Mouse (Mus musculus) heart, postnatal 25 days (tissue): Measurements from ENCODE around the gene Iqsec1. TPM values are rescaled to one million over a fixed set of nuclear protein-coding genes. Genes with fewer than 3 reads are reported as not detected.
"Not testable (repeated sequence)": the region's sequence is repeated elsewhere in the genome, so short reads cannot be mapped to it uniquely, and the experiment has no call there.

Experiments used
- DNase-seq: peaks from one replicate; pipeline ENCODE4 v3.0.0; 2022; ENCODE audit warnings: low spot score
- intact Hi-C: fragments of 180-260 bp; cut with DNase I; formaldehyde crosslinking; loops from one replicate; pipeline ENCODE4 v1.15.1; 2025
- total RNA-seq, 2 experiments: library from RNA; stranded (reverse); gene quantifications; 2 replicates each; pipeline ENCODE4 v1.2.3; 2021

Gene Iqsec1
- total RNA-seq, 2 experiments from 2014 or later = 125 to 137 TPM

- DNase-seq = no peak
- intact Hi-C loops = no loop called here
Observed at GRCm38 (mm10) chr6:90700068-90700467, 288.4 kb downstream of the Iqsec1 start.

GRCm38 (mm10) chr6:90698843-90699242 is 289.6 kb downstream of the Iqsec1 start:
- DNase-seq = no peak
- intact Hi-C loops = no loop called here

GRCm38 (mm10) chr6:90695754-90696153 is 292.7 kb downstream of the Iqsec1 start:
- intact Hi-C loops = no loop called here
- peak; percentile 33 for DNase-seq

- intact Hi-C loops = no loop called here
- DNase-seq = no peak
Observed at GRCm38 (mm10) chr6:90692404-90692803, 296.1 kb downstream of the Iqsec1 start.

- no peak for DNase-seq
- intact Hi-C loops = no loop called here
Observed at GRCm38 (mm10) chr6:90691935-90692334, 296.6 kb downstream of the Iqsec1 start.

- no peak for DNase-seq
- intact Hi-C loops = no loop called here
Observed at GRCm38 (mm10) chr6:90689500-90689899, 299.0 kb downstream of the Iqsec1 start.

- DNase-seq = no peak
Observed at GRCm38 (mm10) chr6:90688742-90689141, 299.7 kb downstream of the Iqsec1 start.

GRCm38 (mm10) chr6:90688003-90688402 is 300.5 kb downstream of the Iqsec1 start:
- no peak for DNase-seq
- intact Hi-C loops = no loop called here

More at GRCm38 (mm10) chr6:90688742-90689141, 299.7 kb downstream of the Iqsec1 start:
- intact Hi-C loops = no loop called here

GRCm38 (mm10) chr6:90686812-90687211 is 301.7 kb downstream of the Iqsec1 start:
- intact Hi-C loops = no loop called here
- no peak for DNase-seq

GRCm38 (mm10) chr6:90683831-90684532 is 304.5 kb downstream of the Iqsec1 start:
- no peak for DNase-seq
- intact Hi-C loops = no loop called here

GRCm38 (mm10) chr6:90680401-90680800 is 308.1 kb downstream of the Iqsec1 start:
- intact Hi-C loops = loop anchor here (2.0 kb wide), 1 partner anchor 40 kb away; no protein-coding TSS in a partner anchor

GRCm38 (mm10) chr6:90678759-90679158 is 309.7 kb downstream of the Iqsec1 start:
- DNase-seq = no peak
- intact Hi-C loops = no loop called here

More at GRCm38 (mm10) chr6:90680401-90680800, 308.1 kb downstream of the Iqsec1 start:
- DNase-seq = no peak

GRCm38 (mm10) chr6:90668693-90669092 is 319.8 kb downstream of the Iqsec1 start:
- intact Hi-C loops = no loop called here
- no peak for DNase-seq

GRCm38 (mm10) chr6:90663736-90664135 is 324.7 kb downstream of the Iqsec1 start:
- intact Hi-C loops = no loop called here
- DNase-seq = no peak

- intact Hi-C loops = no loop called here
- DNase-seq = no peak
Observed at GRCm38 (mm10) chr6:90662148-90662547, 326.3 kb downstream of the Iqsec1 start.

- intact Hi-C loops = no loop called here
- no peak for DNase-seq
Observed at GRCm38 (mm10) chr6:90661029-90661399, 327.5 kb downstream of the Iqsec1 start.

GRCm38 (mm10) chr6:90660398-90661028 is 328.0 kb downstream of the Iqsec1 start:
- no peak for DNase-seq
- intact Hi-C loops = no loop called here

GRCm38 (mm10) chr6:90659913-90660312 is 328.6 kb downstream of the Iqsec1 start:
- intact Hi-C loops = loop anchor here (10.0 kb wide), 1 partner anchor 155 kb away; no protein-coding TSS in a partner anchor
- DNase-seq = no peak

GRCm38 (mm10) chr6:90656344-90656850 is 332.1 kb downstream of the Iqsec1 start:
- intact Hi-C loops = loop anchor here (10.0 kb wide), 1 partner anchor 158 kb away; no protein-coding TSS in a partner anchor

GRCm38 (mm10) chr6:90653736-90654135 is 334.7 kb downstream of the Iqsec1 start:
- peak; percentile 16 for DNase-seq
- intact Hi-C loops = loop anchor here (1.0 to 10.0 kb wide), 3 partner anchors 67 to 161 kb away; no protein-coding TSS in a partner anchor

More at GRCm38 (mm10) chr6:90656344-90656850, 332.1 kb downstream of the Iqsec1 start:
- not testable (repeated sequence) for DNase-seq

- intact Hi-C loops = loop anchor here (10.0 kb wide), 1 partner anchor 164 kb away; no protein-coding TSS in a partner anchor
- DNase-seq = no peak
Observed at GRCm38 (mm10) chr6:90650634-90651033, 337.9 kb downstream of the Iqsec1 start.
